Mouse (Mus musculus): Measurements from ENCODE around the gene Rras2.

GRCm38 (mm10) chr7:114027406-114027805, 90.2 kb downstream of the Rras2 start:
- no peak for TF ChIP-seq GATA1 (IDR thresholded peaks at IDR 0.05; ENCODE audit: borderline replicate concordance, low read length)
- TF ChIP-seq FLI1 (IDR thresholded peaks at IDR 0.05; ENCODE audit: low read length), result no peak

Data from megakaryocyte, embryonic 14.5 days (primary cell).